Mouse (Mus musculus) megakaryocyte, embryonic 14.5 days (primary cell): Measurements from ENCODE around the gene Itga1. TPM values are rescaled to one million over a fixed set of nuclear protein-coding genes. Genes with fewer than 3 reads are reported as not detected.

ENCODE experiments used
- H3K27me3 ChIP-seq: replicated peaks from 2 replicates; pipeline ENCODE3; 2012; ENCODE audit warnings: inconsistent platforms
- H3K36me3 ChIP-seq: replicated peaks from 2 replicates; pipeline ENCODE3; 2012; ENCODE audit warnings: low read length, inconsistent platforms, mixed read lengths
- H3K4me1 ChIP-seq: 2 replicates; pipeline ENCODE4 v1.6.1; 2012; ENCODE audit warnings: inconsistent platforms
- H3K4me3 ChIP-seq: replicated peaks from 2 replicates; pipeline ENCODE3; 2012; ENCODE audit warnings: moderate library complexity, mild to moderate bottlenecking, inconsistent platforms
- H3K9me3 ChIP-seq: 2 replicates; pipeline ENCODE4 v1.6.1; 2012; ENCODE audit warnings: inconsistent platforms
- FLI1 ChIP-seq: IDR thresholded peaks from 2 replicates; pipeline ENCODE4 v1.6.1; 2012; ENCODE audit warnings: low read length, inconsistent platforms, mixed read lengths
- GATA1 ChIP-seq: IDR thresholded peaks from 3 replicates; pipeline ENCODE4 v1.6.1; 2012; ENCODE audit warnings: mixed read lengths, low read length, inconsistent platforms, borderline replicate concordance
- polyA plus RNA-seq: library from polyadenylated mRNA; stranded (reverse); fragments of >175 nt; gene quantifications from 2 replicates; pipeline ENCODE4 v1.2.3, GENCODE M21; 2012; ENCODE audit warnings: low replicate concordance; ENCODE audit not compliant: insufficient read depth

Itga1 gene
- 0.22 TPM in 1 of 2 replicates, not detected in the other for polyA plus RNA-seq

- TF ChIP-seq FLI1: no peak
- TF ChIP-seq GATA1: no peak
- Histone ChIP-seq H3K36me3 (no peaks in the 10 kb centered on the region), H3K9me3 (peaks cover 10% of the 10 kb centered on the region), H3K27me3 (peaks cover 31% of the 10 kb centered on the region), H3K4me3 (peak within 1 kb of the TSS; percentile 93), H3K4me1 (peaks cover 14% of the 10 kb centered on the region)
Measured at GRCm38 (mm10) chr13:115101355-115102191, at the start of gene Itga1, which contains the start of gene Gm49395. Gene Itga1 (minus strand): TSS chr13:115101964. Gene Gm49395 (minus strand): TSS chr13:115101921.

- no peaks in the 10 kb centered on the region for H3K27me3 ChIP-seq
- no peak for TF ChIP-seq FLI1
- no peak for TF ChIP-seq GATA1
- H3K36me3 ChIP-seq: no peaks in the 10 kb centered on the region
- H3K9me3 ChIP-seq: no peaks in the 10 kb centered on the region
- no peak overlapping the region for H3K4me3 ChIP-seq
- H3K4me1 ChIP-seq: no peaks in the 10 kb centered on the region
Measured at GRCm38 (mm10) chr13:115150602-115151001, 48.8 kb upstream of the Itga1 start.

GRCm38 (mm10) chr13:115149849-115150248, 48.1 kb upstream of the Itga1 start:
- no peak overlapping the region for H3K4me3 ChIP-seq
- H3K4me1 ChIP-seq: no peaks in the 10 kb centered on the region
- TF ChIP-seq GATA1 (no peak), FLI1 (no peak)
- H3K36me3 ChIP-seq: no peaks in the 10 kb centered on the region
- no peaks in the 10 kb centered on the region for H3K9me3 ChIP-seq
- H3K27me3 ChIP-seq: no peaks in the 10 kb centered on the region

- Histone ChIP-seq H3K4me3 (no peak overlapping the region), H3K27me3 (no peaks in the 10 kb centered on the region)
- TF ChIP-seq FLI1: no peak
- no peak for TF ChIP-seq GATA1
Measured at GRCm38 (mm10) chr13:115143575-115143974, 41.8 kb upstream of the Itga1 start.

GRCm38 (mm10) chr13:115142066-115142465, 40.3 kb upstream of the Itga1 start:
- H3K27me3 ChIP-seq: no peaks in the 10 kb centered on the region
- no peak overlapping the region for H3K4me3 ChIP-seq
- H3K4me1 ChIP-seq: no peaks in the 10 kb centered on the region
- no peaks in the 10 kb centered on the region for H3K36me3 ChIP-seq
- H3K9me3 ChIP-seq: no peaks in the 10 kb centered on the region
- no peak for TF ChIP-seq GATA1
- no peak for TF ChIP-seq FLI1

More at GRCm38 (mm10) chr13:115143575-115143974, 41.8 kb upstream of the Itga1 start:
- no peaks in the 10 kb centered on the region for H3K9me3 ChIP-seq
- H3K36me3 ChIP-seq: no peaks in the 10 kb centered on the region
- H3K4me1 ChIP-seq: no peaks in the 10 kb centered on the region

GRCm38 (mm10) chr13:115138513-115138912, 36.7 kb upstream of the Itga1 start:
- Histone ChIP-seq H3K4me1 (no peaks in the 10 kb centered on the region), H3K4me3 (no peak overlapping the region), H3K9me3 (no peaks in the 10 kb centered on the region), H3K36me3 (no peaks in the 10 kb centered on the region), H3K27me3 (no peaks in the 10 kb centered on the region)
- no peak for TF ChIP-seq FLI1
- TF ChIP-seq GATA1: no peak

GRCm38 (mm10) chr13:115136761-115137160, 35.0 kb upstream of the Itga1 start:
- Histone ChIP-seq H3K4me1 (peaks cover under 1% of the 10 kb centered on the region; the same call in 1 of the 2 replicates), H3K27me3 (no peaks in the 10 kb centered on the region), H3K4me3 (no peak overlapping the region), H3K36me3 (no peaks in the 10 kb centered on the region), H3K9me3 (no peaks in the 10 kb centered on the region)
- no peak for TF ChIP-seq GATA1
- no peak for TF ChIP-seq FLI1

GRCm38 (mm10) chr13:115132435-115132834, 30.7 kb upstream of the Itga1 start:
- Histone ChIP-seq H3K36me3 (no peaks in the 10 kb centered on the region), H3K4me3 (no peak overlapping the region), H3K4me1 (peaks cover 21% of the 10 kb centered on the region), H3K27me3 (no peaks in the 10 kb centered on the region), H3K9me3 (no peaks in the 10 kb centered on the region)
- TF ChIP-seq GATA1 (no peak), FLI1 (no peak)

GRCm38 (mm10) chr13:115131381-115131780, 29.6 kb upstream of the Itga1 start:
- H3K4me1 ChIP-seq: peaks cover 25% of the 10 kb centered on the region
- TF ChIP-seq GATA1: no peak
- TF ChIP-seq FLI1: no peak
- no peaks in the 10 kb centered on the region for H3K9me3 ChIP-seq
- no peak overlapping the region for H3K4me3 ChIP-seq
- no peaks in the 10 kb centered on the region for H3K27me3 ChIP-seq
- no peaks in the 10 kb centered on the region for H3K36me3 ChIP-seq

GRCm38 (mm10) chr13:115130035-115130434, 28.3 kb upstream of the Itga1 start:
- H3K4me1 ChIP-seq: peaks cover 27% of the 10 kb centered on the region

More at GRCm38 (mm10) chr13:115130035-115130434, 28.3 kb upstream of the Itga1 start:
- no peak overlapping the region for H3K4me3 ChIP-seq
- no peaks in the 10 kb centered on the region for H3K27me3 ChIP-seq
- H3K9me3 ChIP-seq: no peaks in the 10 kb centered on the region
- TF ChIP-seq FLI1 (no peak), GATA1 (no peak)
- no peaks in the 10 kb centered on the region for H3K36me3 ChIP-seq
